Mouse (Mus musculus) hindbrain, postnatal 0 days (tissue): ENCODE results near the gene Gpr3. TPM values are rescaled to one million over a fixed set of nuclear protein-coding genes. Genes with fewer than 3 reads are reported as not detected.

Source experiments
- ATAC-seq: fragments of 200-750 bp; cut with Nextera tagmentation; 2 replicates; pipeline ENCODE4 v1.8.0; 2017; ENCODE audit warnings: mild to moderate bottlenecking, moderate TSS enrichment, moderate library complexity
- DNase-seq: peaks from one replicate; pipeline ENCODE4 v3.0.0-alpha.2; 2015; ENCODE audit warnings: low spot score
- H3K27ac ChIP-seq: fragments of 300-500 bp; sonication (generic); 2 replicates; pipeline ENCODE4 v1.5.1; 2014; ENCODE audit warnings: mild to moderate bottlenecking
- H3K27me3 ChIP-seq: fragments of 300-500 bp; sonication (generic); 2 replicates; pipeline ENCODE4 v1.6.1; 2014; ENCODE audit warnings: low read length, mixed read lengths; ENCODE audit not compliant: insufficient read depth
- H3K36me3 ChIP-seq: fragments of 300-500 bp; sonication (generic); 2 replicates; pipeline ENCODE4 v1.6.1; 2014; ENCODE audit warnings: low read length, mixed read lengths; ENCODE audit not compliant: insufficient read depth
- H3K4me1 ChIP-seq: fragments of 300-500 bp; sonication (generic); 2 replicates; pipeline ENCODE4 v1.6.1; 2014; ENCODE audit warnings: antibody characterized with exemption, low read length, mixed read lengths; ENCODE audit not compliant: insufficient read depth
- H3K4me2 ChIP-seq: fragments of 300-500 bp; sonication (generic); 2 replicates; pipeline ENCODE4 v1.6.1; 2014; ENCODE audit warnings: low read depth, mild to moderate bottlenecking, low read length, moderate library complexity, mixed read lengths
- H3K4me3 ChIP-seq: fragments of 300-500 bp; sonication (generic); 2 replicates; pipeline ENCODE4 v1.5.1; 2014; ENCODE audit warnings: low read length
- H3K9ac ChIP-seq: fragments of 300-500 bp; sonication (generic); replicated peaks from 2 replicates; pipeline ENCODE4 v1.6.1; 2014; ENCODE audit warnings: mild to moderate bottlenecking, low read length, moderate library complexity, mixed read lengths
- H3K9me3 ChIP-seq: fragments of 300-500 bp; sonication (generic); 2 replicates; pipeline ENCODE4 v1.6.1; 2016; ENCODE audit warnings: low read length, mixed read lengths
- CTCF ChIP-seq: IDR thresholded peaks from 2 replicates; pipeline ENCODE4 v1.5.1; 2016; ENCODE audit warnings: antibody characterized with exemption, control low read depth, low read depth
- WGBS: fragments of 180-500 bp; shearing (Covaris S2); extraction: QIAGEN DNeasy Blood & Tissue Kit; methylation state at CpG from one replicate; pipeline ENCODE4 v1.1.7; 2014; 5-methylcytosine and 5-hydroxymethylcytosine counted together
- polyA plus RNA-seq: library from polyadenylated mRNA; unstranded; fragments of >200 nt; fragmentation: Nextera tagmentation; extraction: Ambion mirVana; gene quantifications from 2 replicates; pipeline ENCODE4 v1.2.1, GENCODE M21; 2015
- total RNA-seq: library from RNA; depleted of rRNA; stranded (reverse); fragments of >200 nt; gene quantifications from 2 replicates; pipeline ENCODE4 v1.2.3, GENCODE M21; 2014

Gene Gpr3
- total and polyA plus RNA-seq, 2 experiments from 2014 or later, result 4.5 to 7.0 TPM

DNA sequence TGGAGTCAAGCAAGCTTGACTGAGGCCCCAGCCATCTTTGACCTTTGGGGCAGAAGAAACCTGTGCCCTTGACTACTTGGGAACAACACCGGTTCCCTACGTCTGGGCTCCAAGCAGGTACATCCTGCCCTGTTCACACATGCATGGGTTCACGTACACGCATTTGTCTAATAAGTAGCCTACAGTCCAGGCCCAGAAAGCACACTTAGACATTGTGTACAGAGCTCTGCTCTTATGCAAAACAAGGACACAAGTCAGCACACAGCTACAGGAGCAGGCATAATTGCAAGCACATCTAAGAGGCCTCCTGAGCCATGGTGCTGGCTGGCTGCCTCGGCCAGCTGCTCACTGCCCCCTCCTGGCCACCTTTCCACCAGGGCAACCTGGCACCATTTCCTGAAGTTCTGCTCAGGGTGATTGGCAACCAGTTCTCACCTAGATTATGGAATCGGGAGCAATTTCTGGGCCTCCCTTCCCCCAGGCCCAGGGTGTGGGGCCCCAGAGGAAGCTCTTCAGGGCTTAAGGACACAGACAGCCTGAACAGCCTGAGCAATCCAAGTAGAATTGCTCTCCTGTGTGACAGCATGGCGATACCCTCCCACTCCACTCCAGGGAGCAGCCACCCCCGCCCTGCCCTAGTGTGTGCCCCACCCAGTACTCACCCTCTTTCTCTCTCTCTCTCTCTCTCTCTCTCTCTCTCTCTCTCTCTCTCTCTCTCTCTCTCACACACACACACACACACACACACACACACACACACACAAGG lies 11.1 kb downstream of the Gpr3 start:
- H3K27me3 ChIP-seq, result no peaks in the 10 kb centered on the region
- peaks cover 1% of the 10 kb centered on the region; the same call in 1 of the 2 replicates for H3K36me3 ChIP-seq
- H3K4me1 ChIP-seq, result peaks cover 42% of the 10 kb centered on the region
- WGBS, result 60% methylated on average over 8 of the region's 8 CpGs
- ATAC-seq (peak; percentile 34; the same call in 1 of the 2 replicates), DNase-seq (peak; percentile 79)
- no peak overlapping the region for H3K4me2 ChIP-seq
- peak; percentile 79 for TF ChIP-seq CTCF
- H3K9me3 ChIP-seq, result no peaks in the 10 kb centered on the region
- no peak overlapping the region for H3K9ac ChIP-seq
- no peak overlapping the region for H3K4me3 ChIP-seq
- peak overlapping the region; percentile 71 for H3K27ac ChIP-seq

DNA sequence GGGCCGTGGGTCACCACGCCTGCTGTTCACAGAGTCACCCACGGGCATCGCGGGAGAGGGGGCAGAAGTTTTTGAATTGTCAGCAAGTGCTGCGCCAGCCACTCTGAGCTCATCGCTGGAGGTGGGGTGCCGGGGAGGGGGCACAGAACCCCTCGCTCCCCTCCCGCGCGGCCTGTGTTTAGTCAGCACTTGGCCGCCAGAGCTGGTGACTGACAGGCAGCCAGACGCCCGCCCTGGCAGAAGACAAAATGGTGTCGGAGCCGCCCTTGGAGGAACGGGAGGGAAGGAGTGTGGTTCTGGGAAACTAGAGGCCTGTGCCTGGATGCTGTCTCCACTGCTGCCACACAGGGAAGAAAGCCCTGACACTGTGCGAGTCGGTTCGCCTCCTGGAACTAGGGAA lies 12.0 kb downstream of the Gpr3 start:
- no peak for TF ChIP-seq CTCF
- Histone ChIP-seq H3K4me3 (no peak overlapping the region), H3K27ac (peak overlapping the region; percentile 71), H3K27me3 (no peaks in the 10 kb centered on the region), H3K4me1 (peaks cover 44% of the 10 kb centered on the region), H3K9ac (peak overlapping the region; percentile 2; the same call in 1 of the 2 replicates), H3K4me2 (no peak overlapping the region; the same call in 1 of the 2 replicates), H3K36me3 (peaks cover 10% of the 10 kb centered on the region; the same call in 1 of the 2 replicates), H3K9me3 (no peaks in the 10 kb centered on the region)
- 19% methylated on average over 21 of the region's 21 CpGs for WGBS
- DNase-seq (peak; percentile 61), ATAC-seq (no peak)

DNA sequence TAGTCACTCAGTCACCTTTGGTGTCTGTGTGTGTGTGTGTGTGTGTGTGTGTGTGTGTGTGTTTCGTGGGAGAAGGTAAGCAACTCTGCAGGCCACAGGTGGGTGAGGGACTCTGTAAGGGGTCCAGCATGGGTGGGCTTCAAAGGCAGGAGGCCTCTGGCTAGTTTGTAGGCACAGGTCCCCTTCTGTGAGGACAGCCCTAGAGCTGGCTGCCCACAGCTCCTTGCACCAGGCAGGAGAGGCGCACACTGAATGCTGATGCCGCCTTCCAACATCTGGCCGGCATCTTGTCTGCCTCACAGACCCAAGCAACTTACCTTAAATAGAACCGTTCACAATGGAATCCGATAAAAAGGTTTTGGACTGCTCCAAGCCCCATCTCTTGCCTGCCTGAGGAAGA lies 12.6 kb downstream of the Gpr3 start:
- no peak for TF ChIP-seq CTCF
- no peak overlapping the region; the same call in 1 of the 2 replicates for H3K4me2 ChIP-seq
- H3K4me3 ChIP-seq, result no peak overlapping the region
- peak overlapping the region; percentile 2; the same call in 1 of the 2 replicates for H3K9ac ChIP-seq
- H3K9me3 ChIP-seq, result no peaks in the 10 kb centered on the region
- H3K36me3 ChIP-seq, result peaks cover 11% of the 10 kb centered on the region; the same call in 1 of the 2 replicates
- DNase-seq (no peak), ATAC-seq (no peak)
- WGBS, result 65% methylated on average over 6 of the region's 6 CpGs
- H3K27ac ChIP-seq, result peak overlapping the region; percentile 71; the same call in 1 of the 2 replicates
- H3K27me3 ChIP-seq, result no peaks in the 10 kb centered on the region
- H3K4me1 ChIP-seq, result peaks cover 44% of the 10 kb centered on the region

DNA sequence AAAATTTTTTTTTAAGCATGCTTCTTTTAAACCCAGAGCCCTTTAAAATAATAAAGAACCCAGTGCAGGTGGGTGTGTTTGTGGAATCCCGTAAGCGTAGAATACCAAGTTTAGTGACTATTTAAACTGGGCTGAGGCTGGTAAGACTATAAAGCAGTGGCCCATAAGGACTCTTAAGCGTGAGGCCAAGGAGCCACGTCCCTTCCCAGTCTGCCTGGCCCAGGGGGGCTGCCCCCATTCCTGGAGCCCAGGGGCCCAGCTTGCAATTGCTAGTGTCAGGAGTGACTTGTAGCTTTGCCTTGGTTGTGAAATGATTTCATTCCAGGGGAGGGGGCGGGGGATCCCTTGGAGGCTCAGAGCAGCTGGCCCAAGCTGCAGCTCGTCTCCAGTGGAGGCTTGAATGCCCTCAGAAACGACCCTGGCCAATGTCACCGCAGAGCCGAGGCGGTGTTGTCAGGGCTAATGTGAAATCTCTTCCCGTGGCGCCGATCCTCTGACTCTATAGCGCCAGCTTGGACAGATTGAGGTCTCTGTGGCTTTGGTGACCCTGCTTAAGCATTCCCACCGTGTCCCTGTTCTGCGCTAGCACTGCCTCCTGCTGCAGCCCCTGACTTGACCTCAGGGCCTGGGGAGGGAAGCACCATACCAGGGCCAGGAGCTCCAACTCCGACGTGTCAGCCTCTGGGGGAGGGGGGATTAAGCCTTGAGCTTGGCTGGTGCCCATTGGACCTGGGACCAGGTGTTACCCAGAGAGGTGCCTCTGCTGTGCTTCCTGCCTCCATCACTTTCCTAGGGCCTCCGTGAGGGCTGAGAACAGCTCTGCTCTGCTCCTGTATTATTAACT lies 13.8 kb downstream of the Gpr3 start:
- H3K36me3 ChIP-seq, result peaks cover 13% of the 10 kb centered on the region; the same call in 1 of the 2 replicates
- H3K4me2 ChIP-seq, result no peak overlapping the region
- DNase-seq (peak; percentile 60), ATAC-seq (peak; percentile 30; the same call in 1 of the 2 replicates)
- H3K27me3 ChIP-seq, result no peaks in the 10 kb centered on the region
- peaks cover 44% of the 10 kb centered on the region for H3K4me1 ChIP-seq
- H3K9ac ChIP-seq, result 0 out of 2 replicates have a peak overlapping the region, but pooled peaks have one; percentile 13
- no peak overlapping the region for H3K4me3 ChIP-seq
- H3K9me3 ChIP-seq, result no peaks in the 10 kb centered on the region
- peak overlapping the region; percentile 83 for H3K27ac ChIP-seq
- peak; percentile 26; the same call in 1 of the 2 replicates for TF ChIP-seq CTCF
- 18% methylated on average over 19 of the region's 19 CpGs for WGBS

DNA sequence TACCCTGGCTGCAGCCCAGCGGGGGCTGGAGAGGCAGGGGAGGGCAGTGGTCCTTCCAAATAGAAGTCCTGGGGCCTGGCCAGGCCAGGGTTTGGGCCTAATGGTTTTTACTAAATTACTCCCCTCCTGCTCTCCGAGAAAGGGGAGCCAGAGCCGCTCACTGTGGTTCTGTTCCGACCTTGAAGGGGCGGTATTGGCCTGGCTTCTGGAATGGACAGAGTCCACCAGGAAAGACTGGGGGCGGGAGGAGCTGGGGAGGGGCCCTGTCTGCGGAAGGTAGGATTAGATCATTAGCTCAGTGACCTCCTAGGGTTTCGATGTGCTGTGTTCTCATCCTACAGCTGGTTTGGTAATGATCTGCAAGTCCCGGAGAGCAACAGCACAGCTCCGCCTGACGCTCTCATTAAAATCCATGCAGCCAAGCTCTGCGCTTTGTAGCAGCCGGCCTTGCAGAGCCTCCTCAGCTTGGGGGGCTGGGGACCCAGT lies 14.5 kb downstream of the Gpr3 start:
- ATAC-seq (peak; percentile 39; the same call in 1 of the 2 replicates), DNase-seq (peak; percentile 49)
- Histone ChIP-seq H3K4me1 (peaks cover 44% of the 10 kb centered on the region), H3K27ac (peak overlapping the region; percentile 83), H3K27me3 (no peaks in the 10 kb centered on the region), H3K36me3 (peaks cover 20% of the 10 kb centered on the region; the same call in 1 of the 2 replicates), H3K9me3 (no peaks in the 10 kb centered on the region), H3K4me2 (no peak overlapping the region), H3K9ac (no peak overlapping the region), H3K4me3 (no peak overlapping the region)
- no peak for TF ChIP-seq CTCF
- 17% methylated on average over 13 of the region's 13 CpGs for WGBS

DNA sequence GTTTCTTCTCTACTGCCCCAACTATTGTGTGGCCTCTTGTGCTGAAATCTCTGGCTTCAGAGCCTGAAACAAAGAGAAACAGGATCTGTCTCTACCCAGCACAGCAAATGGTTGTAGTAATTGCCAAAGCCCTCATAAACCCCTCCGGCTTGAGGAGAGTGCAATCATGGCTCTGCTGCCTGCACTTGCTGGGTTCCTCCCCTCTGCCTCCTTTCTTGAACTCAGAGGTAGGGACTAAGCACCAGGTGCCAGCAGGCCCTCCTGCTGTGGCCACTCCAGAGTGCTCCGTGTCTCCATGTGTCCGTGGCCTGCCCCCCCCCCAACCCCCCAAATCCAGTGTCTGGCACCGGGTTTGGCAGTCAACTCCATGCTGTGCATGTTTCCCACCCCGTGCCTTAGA lies 15.0 kb downstream of the Gpr3 start:
- Histone ChIP-seq H3K36me3 (peaks cover 25% of the 10 kb centered on the region; the same call in 1 of the 2 replicates), H3K4me1 (peaks cover 44% of the 10 kb centered on the region), H3K27me3 (no peaks in the 10 kb centered on the region), H3K9ac (no peak overlapping the region), H3K4me3 (no peak overlapping the region), H3K4me2 (no peak overlapping the region), H3K9me3 (no peaks in the 10 kb centered on the region), H3K27ac (peak overlapping the region; percentile 83)
- ATAC-seq (no peak), DNase-seq (peak; percentile 46)
- TF ChIP-seq CTCF, result no peak
- 4% methylated on average over 5 of the region's 5 CpGs for WGBS
